Mouse (Mus musculus): Measurements from ENCODE around the gene Slc18a2. TPM values are rescaled to one million over a fixed set of nuclear protein-coding genes. Genes with fewer than 3 reads are reported as not detected.

The Slc18a2 gene
- total RNA-seq, 2 experiments from 2014 or later = 1.2 to 1.4 TPM

GRCm38 (mm10) chr19:59289811-59290210 is 29.1 kb downstream of the Slc18a2 start:
- H3K27ac ChIP-seq = no peak overlapping the region

DNA sequence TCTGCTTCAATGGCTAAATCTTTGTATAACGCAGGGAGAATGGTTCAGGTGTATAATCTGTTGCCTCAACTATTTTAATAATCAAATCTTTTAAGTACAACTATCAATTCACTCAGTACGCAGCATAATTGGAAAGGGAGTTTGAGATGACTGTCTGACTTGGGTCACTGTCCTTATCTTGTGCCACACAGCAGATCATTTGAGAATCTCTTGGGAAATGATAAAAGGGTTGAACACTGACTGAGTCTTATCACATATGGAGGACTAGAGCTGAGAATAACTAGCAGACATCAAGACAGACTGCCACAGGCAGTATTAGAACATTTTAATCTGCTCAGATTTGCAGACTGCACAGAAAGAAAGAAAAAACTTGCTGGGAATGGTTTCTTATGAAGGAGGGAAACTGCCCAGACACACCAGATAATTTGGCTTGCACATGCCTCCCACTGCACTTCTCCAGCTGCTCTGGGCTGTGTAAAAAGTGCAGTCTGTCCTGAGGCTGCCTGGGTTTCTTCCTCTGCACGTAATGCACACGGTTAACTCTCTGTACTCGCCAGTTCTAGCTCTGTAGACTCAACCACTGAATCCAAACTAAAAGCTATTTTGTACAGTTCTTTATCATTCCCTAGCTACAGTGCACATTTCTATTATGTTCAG is 31.6 kb downstream of the Slc18a2 start:
- DNase-seq (ENCODE audit: low spot score in 2 of 2) = peak; percentile 23 to 25
- Histone ChIP-seq H3K27ac (peak overlapping the region; percentile 39; the same call in 1 of the 2 replicates), H3K4me3 (no peak overlapping the region)
- TF ChIP-seq CTCF (conservative IDR thresholded peaks at IDR 0.05) = no peak

More at GRCm38 (mm10) chr19:59289811-59290210, 29.1 kb downstream of the Slc18a2 start:
- H3K4me3 ChIP-seq = no peak overlapping the region
- no peak for DNase-seq (ENCODE audit: low spot score in 2 of 2)
- no peak for TF ChIP-seq CTCF (conservative IDR thresholded peaks at IDR 0.05)

- peak; percentile 75 for TF ChIP-seq CTCF (conservative IDR thresholded peaks at IDR 0.05)
- Histone ChIP-seq H3K4me3 (no peak overlapping the region), H3K27ac (no peak overlapping the region)
- DNase-seq (ENCODE audit: low spot score in 2 of 2) = no peak
These were observed 54.6 kb downstream of the Slc18a2 start for GRCm38 (mm10) chr19:59315308-59315707.

DNA sequence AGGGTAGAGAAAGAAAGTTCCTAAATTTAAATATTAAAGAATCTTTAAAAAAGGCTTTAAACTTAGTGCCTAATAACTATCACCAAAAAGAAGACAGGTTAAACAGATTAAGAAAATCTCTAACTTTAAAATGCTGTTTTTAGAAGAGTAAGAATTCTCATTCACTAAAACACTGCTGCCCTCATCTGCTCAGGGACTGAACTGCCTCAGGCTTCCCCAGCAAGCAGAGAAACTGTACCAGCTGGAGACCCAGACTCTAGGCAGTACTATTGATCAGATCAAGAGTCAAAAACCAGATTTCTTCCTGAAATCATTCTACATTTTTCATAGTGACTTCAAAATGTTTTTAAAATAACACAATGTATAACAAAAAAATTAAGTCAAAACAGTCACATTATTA is 55.9 kb downstream of the Slc18a2 start:
- no peak overlapping the region for H3K4me3 ChIP-seq
- peak; percentile 32 to 63 for DNase-seq (ENCODE audit: low spot score in 2 of 2)
- TF ChIP-seq CTCF (conservative IDR thresholded peaks at IDR 0.05) = peak; percentile 94
- H3K27ac ChIP-seq = no peak overlapping the region

- Histone ChIP-seq H3K27ac (no peak within 1 kb of the TSS), H3K4me3 (no peak within 1 kb of the TSS)
- no peak for DNase-seq (ENCODE audit: low spot score in 2 of 2)
- no peak for TF ChIP-seq CTCF (conservative IDR thresholded peaks at IDR 0.05)
These were observed 61.3 kb downstream of the Slc18a2 start, which contains the start of gene Rps12-ps3 for GRCm38 (mm10) chr19:59321990-59322389. Gene Rps12-ps3 (plus strand): TSS chr19:59322290.

- no peak for TF ChIP-seq CTCF (conservative IDR thresholded peaks at IDR 0.05)
- Histone ChIP-seq H3K4me3 (no peak overlapping the region), H3K27ac (no peak overlapping the region)
- no peak for DNase-seq (ENCODE audit: low spot score in 2 of 2)
These were observed 70.1 kb downstream of the Slc18a2 start for GRCm38 (mm10) chr19:59330816-59331225.

DNA sequence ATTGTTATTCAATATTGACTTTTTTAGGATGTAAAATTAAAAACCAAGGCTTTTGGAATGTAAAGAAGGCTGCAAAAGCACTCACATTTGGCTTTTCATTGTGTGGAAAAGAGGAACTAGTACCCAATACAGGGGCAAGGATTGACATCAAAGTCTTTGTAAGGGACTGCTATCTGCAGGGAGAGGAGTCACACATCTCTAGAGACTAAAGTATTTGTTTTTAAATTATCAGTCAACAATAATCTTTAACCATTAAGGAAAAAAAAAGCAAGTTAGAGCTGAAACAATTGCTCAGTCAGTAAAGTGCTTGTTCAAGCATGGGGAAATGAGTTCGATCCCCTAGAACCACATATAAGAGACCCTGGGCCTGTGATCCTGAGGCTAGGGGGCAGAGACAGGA is 76.0 kb downstream of the Slc18a2 start:
- no peak for DNase-seq (ENCODE audit: low spot score in 2 of 2)
- Histone ChIP-seq H3K4me3 (no peak overlapping the region), H3K27ac (no peak overlapping the region)
- no peak for TF ChIP-seq CTCF (conservative IDR thresholded peaks at IDR 0.05)

- H3K27ac ChIP-seq = no peak overlapping the region
- no peak for TF ChIP-seq CTCF (conservative IDR thresholded peaks at IDR 0.05)
- DNase-seq (ENCODE audit: low spot score in 2 of 2) = no peak
- H3K4me3 ChIP-seq = no peak overlapping the region
These were observed 77.4 kb downstream of the Slc18a2 start for GRCm38 (mm10) chr19:59337872-59338681.

- Histone ChIP-seq H3K4me3 (no peak overlapping the region), H3K27ac (no peak overlapping the region)
- TF ChIP-seq CTCF (conservative IDR thresholded peaks at IDR 0.05) = no peak
- DNase-seq (ENCODE audit: low spot score in 2 of 2) = no peak
These were observed 79.2 kb downstream of the Slc18a2 start for GRCm38 (mm10) chr19:59339908-59340307.

DNA sequence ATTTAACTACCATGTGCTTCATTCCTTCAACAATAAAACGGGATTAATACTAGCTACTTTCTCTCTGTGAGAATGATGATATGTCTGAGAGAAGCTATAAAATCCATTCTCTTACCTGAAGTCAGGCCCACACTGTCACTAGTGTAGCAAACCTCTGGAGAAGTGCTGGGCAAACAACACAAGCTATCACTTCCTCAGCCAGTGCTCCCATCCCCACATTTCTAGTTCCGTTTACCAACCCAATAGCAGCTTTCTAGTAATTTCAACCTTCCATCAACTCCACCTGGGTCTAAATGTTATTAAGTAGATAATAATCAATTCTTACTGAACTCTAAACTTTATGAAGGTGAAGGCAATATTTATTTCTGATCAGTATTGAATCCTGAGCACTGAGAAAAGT is 82.3 kb downstream of the Slc18a2 start:
- no peak for TF ChIP-seq CTCF (conservative IDR thresholded peaks at IDR 0.05)
- Histone ChIP-seq H3K4me3 (peak overlapping the region; percentile 90), H3K27ac (no peak overlapping the region)
- DNase-seq (ENCODE audit: low spot score in 2 of 2) = no peak

DNA sequence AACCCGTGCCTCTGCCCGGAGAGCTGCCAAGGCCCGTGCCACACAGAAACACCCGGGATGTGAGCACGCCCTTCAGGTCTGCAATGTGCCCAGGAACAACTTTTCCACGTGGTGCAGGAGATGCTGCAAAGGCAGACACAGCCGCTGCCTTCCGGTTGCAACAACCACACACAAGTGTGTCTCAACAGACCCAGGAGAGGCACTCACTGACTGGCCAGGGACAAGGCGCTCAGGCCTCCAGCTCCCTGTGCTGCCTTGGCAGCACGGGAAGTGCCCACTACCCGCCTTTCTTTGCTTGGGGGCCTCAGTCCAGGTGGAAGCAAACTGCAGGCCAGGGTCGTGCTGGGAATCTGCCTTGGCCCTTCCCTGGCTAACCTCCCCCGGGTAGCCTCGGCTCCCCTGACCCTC is 83.6 kb downstream of the Slc18a2 start:
- H3K27ac ChIP-seq = peak overlapping the region; percentile 96
- TF ChIP-seq CTCF (conservative IDR thresholded peaks at IDR 0.05) = no peak
- peak in 1 of 2 experiments; percentile 15 for DNase-seq (ENCODE audit: low spot score in 2 of 2)

DNA sequence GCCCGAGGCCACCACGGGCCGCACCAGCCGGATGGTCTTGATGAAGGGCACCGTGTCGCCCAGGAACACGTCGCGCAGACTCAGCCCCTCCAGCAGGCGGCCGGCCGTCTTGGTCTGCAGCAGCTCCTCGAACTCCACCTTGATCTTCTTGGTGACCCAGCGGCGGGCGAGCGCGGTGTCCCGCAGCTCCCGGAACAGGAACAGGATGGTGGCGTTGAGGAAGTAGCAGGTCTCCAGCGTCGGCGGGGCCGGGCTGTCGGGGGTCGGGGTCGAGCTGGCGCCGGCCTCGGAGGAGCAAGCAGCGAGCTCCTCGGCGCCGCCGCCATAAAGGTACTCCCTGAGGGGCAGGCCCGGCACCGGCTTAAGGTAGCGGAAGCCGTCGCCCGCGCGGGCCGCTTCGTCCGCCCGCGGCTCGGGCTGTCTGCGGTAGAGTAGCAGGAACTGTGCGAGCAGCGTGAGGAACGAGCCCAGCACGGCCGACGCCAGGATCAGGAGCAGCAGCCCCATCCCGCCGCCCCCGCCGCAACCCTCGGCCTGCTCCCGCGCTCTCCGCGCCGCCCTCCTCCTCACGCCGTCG is 84.5 kb downstream of the Slc18a2 start:
- H3K4me3 ChIP-seq = peak overlapping the region; percentile 90
- peak in 1 of 2 experiments; percentile 41 for DNase-seq (ENCODE audit: low spot score in 2 of 2)
- peak; percentile 51 for TF ChIP-seq CTCF (conservative IDR thresholded peaks at IDR 0.05)
- peak overlapping the region; percentile 96 for H3K27ac ChIP-seq

More for the DNA sequence above, 83.6 kb downstream of the Slc18a2 start:
- peak overlapping the region; percentile 90 for H3K4me3 ChIP-seq

Other genes starting within 250 kb of the Slc18a2 start
- 10 to 100 TPM; 21.7 to 22.9 TPM for gene Shtn1, start 184.8 kb upstream of the Slc18a2 start, total RNA-seq (2021)
- 1 to 10 TPM in 1 of 2 experiments, under 1 TPM in 1; 0.84 to 1.7 TPM for gene Vax1, start 90.8 kb upstream of the Slc18a2 start, total RNA-seq (2021)
- not detected for gene Kcnk18, start 41.7 kb upstream of the Slc18a2 start, total RNA-seq (2021)
- 100 to 1,000 TPM; 249 to 342 TPM for gene Rps12-ps3, start 61.4 kb downstream of the Slc18a2 start, total RNA-seq (2021)
- 10 to 100 TPM; 48.7 to 49.7 TPM for gene Pdzd8, start 84.9 kb downstream of the Slc18a2 start, total RNA-seq (2021)
- 10 to 100 TPM; 26.6 to 29.8 TPM for gene Emx2, start 197.5 kb downstream of the Slc18a2 start, total RNA-seq (2021)

Measured in layer of hippocampus, adult 2 months (tissue).